Mouse (Mus musculus) adrenal gland, adult 8-10 months (tissue): ENCODE data around the gene Trpd52l3. TPM values are rescaled to one million over a fixed set of nuclear protein-coding genes. Genes with fewer than 3 reads are reported as not detected.
"Not testable (repeated sequence)": the region's sequence is repeated elsewhere in the genome, so short reads cannot be mapped to it uniquely, and the experiment has no call there.

Source experiments
- DNase-seq: peaks from one replicate; pipeline ENCODE4 v3.0.0; 2022
- total RNA-seq, 4 experiments: library from RNA; stranded (reverse); gene quantifications; 2 replicates each; pipeline ENCODE4 v1.2.4; 2022

Gene Trpd52l3
- not detected for total RNA-seq

- no peak for DNase-seq
Observed at GRCm38 (mm10) chr19:30003621-30004020, at the start of gene Trpd52l3. Gene Trpd52l3, plus strand, starts transcription at chr19:30003790.

- DNase-seq = no peak
Observed at GRCm38 (mm10) chr19:29953833-29954232, 49.8 kb upstream of the Trpd52l3 start.

GRCm38 (mm10) chr19:29955454-29955853 lies 48.1 kb upstream of the Trpd52l3 start:
- no peak for DNase-seq

- DNase-seq = no peak
Observed at GRCm38 (mm10) chr19:29960906-29961305, 42.7 kb upstream of the Trpd52l3 start.

- no peak for DNase-seq
Observed at GRCm38 (mm10) chr19:29961842-29962241, 41.7 kb upstream of the Trpd52l3 start.

- no peak for DNase-seq
Observed at GRCm38 (mm10) chr19:29963598-29964092, 39.9 kb upstream of the Trpd52l3 start.

- no peak for DNase-seq
Observed at GRCm38 (mm10) chr19:29967960-29968359, 35.6 kb upstream of the Trpd52l3 start.

- DNase-seq = no peak
Observed at GRCm38 (mm10) chr19:29973396-29973795, 30.2 kb upstream of the Trpd52l3 start.

GRCm38 (mm10) chr19:29978847-29979246 lies 24.7 kb upstream of the Trpd52l3 start:
- DNase-seq = no peak

- DNase-seq = no peak
Observed at GRCm38 (mm10) chr19:29979452-29980089, 24.0 kb upstream of the Trpd52l3 start.

GRCm38 (mm10) chr19:29984208-29985005 lies 19.2 kb upstream of the Trpd52l3 start:
- peak; percentile 50 for DNase-seq

GRCm38 (mm10) chr19:29986464-29987091 lies 17.0 kb upstream of the Trpd52l3 start:
- no peak for DNase-seq

- no peak for DNase-seq
Observed at GRCm38 (mm10) chr19:30000406-30001365, 2.9 kb upstream of the Trpd52l3 start.

GRCm38 (mm10) chr19:30001550-30001949 lies 2.0 kb upstream of the Trpd52l3 start:
- DNase-seq = no peak

- DNase-seq = no peak
Observed at GRCm38 (mm10) chr19:30006371-30006770, 2.8 kb downstream of the Trpd52l3 start.

GRCm38 (mm10) chr19:30010520-30011296 lies 7.1 kb downstream of the Trpd52l3 start:
- no peak for DNase-seq

- no peak for DNase-seq
Observed at GRCm38 (mm10) chr19:30014331-30014730, 10.7 kb downstream of the Trpd52l3 start.

GRCm38 (mm10) chr19:30016156-30016555 lies 12.6 kb downstream of the Trpd52l3 start:
- DNase-seq = no peak

GRCm38 (mm10) chr19:30023419-30023818 lies 19.8 kb downstream of the Trpd52l3 start:
- DNase-seq = not testable (repeated sequence)

GRCm38 (mm10) chr19:30029002-30029710 lies 25.6 kb downstream of the Trpd52l3 start:
- DNase-seq = no peak
